Mouse (Mus musculus) activated CD4-positive, CD25-positive, alpha-beta regulatory T cell (primary cell): ENCODE data around the gene Trim72. TPM values are rescaled to one million over a fixed set of nuclear protein-coding genes. Genes with fewer than 3 reads are reported as not detected.

Experiments
- polyA plus RNA-seq, 2 experiments: library from polyadenylated mRNA; unstranded; fragments of 100-300 nt; shearing (Covaris generic); gene quantifications; one replicate each; pipeline ENCODE4 v1.2.1; 2017

The Trim72 gene
- polyA plus RNA-seq: under 1 TPM in 1 of 2 experiments, not detected in 1; 0.16 TPM

DNA sequence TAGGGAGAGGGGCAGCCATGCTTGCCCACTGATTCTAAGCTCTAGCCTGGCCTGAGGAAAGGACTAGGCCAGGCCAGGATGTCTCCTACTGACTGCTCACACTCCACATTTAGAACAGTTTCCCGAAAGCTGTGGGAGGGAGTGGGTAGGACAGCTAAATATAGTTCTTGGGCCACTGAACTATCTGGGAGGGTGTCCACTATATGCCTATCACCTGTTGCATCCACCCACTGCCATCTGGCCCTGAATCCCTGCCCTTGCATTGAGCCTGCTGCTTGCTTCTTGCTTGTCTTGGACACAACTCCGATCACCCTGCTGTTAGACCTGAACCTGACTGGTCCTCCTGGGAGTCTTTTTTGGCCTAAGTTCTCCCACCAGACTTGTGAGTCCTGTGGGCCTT is at the start of gene Trim72:
TSS of gene Trim72 (plus strand) at position 262 of the 400 bp plus-strand sequence.

GRCm38 (mm10) chr7:127967004-127967921 is 36.5 kb upstream of the Trim72 start, which contains the start of gene Fus:
Fus (plus strand) TSS chr7:127967457.

DNA sequence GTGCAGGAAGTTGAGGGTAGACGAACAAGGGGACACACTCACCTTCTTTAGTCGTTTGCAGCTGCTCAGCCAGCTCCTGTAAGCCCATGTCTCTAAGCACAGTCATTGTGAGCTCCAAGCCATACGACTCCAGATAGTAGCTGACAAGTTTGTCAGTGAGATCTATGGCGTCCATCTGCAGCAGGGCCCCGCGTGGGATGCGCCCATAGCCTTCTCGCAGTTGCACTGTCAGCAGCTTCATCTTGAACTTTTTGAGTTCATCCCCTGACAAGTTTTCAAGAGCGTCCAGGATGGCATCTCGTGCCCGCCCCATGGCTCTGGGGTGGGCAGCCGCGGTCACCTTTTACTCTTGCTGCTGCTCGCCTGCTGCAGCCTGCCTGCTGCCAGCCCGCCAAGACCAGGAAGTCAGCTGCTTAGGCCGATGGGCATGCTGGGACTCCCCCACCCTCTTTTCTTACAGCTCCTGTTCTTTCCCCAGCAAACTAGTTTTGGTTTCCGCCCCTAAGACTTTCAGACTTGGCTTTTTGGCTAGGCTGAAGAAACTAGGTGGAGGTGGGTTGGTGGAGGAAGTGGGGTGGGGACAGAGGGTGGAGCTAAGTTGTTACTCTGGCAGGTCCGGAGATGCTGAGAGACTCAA is 10.3 kb upstream of the Trim72 start, which contains the start of gene Pycard:
TSS of gene Pycard (minus strand) at position 527 of the 637 bp plus-strand sequence.

Other genes with a start within 250 kb of the Trim72 start
- 10 to 100 TPM; 22.3 to 32.9 TPM for gene Orai3, start 234.1 kb upstream of the Trim72 start, polyA plus RNA-seq
- 1 to 10 TPM; 4.1 to 4.4 TPM for gene Setd1a, start 227.3 kb upstream of the Trim72 start, polyA plus RNA-seq
- not detected for gene Gm49388, start 218.3 kb upstream of the Trim72 start, polyA plus RNA-seq
- gene Hsd3b7, start 203.3 kb upstream of the Trim72 start, polyA plus RNA-seq: 1 to 10 TPM; 1.5 to 6.4 TPM
- 100 to 1,000 TPM; 114 to 120 TPM for gene Stx4a, start 179.7 kb upstream of the Trim72 start, polyA plus RNA-seq
- gene Stx1b, start 179.4 kb upstream of the Trim72 start, polyA plus RNA-seq: not detected
- 10 to 100 TPM; 18.2 to 41.6 TPM for gene Zfp646, start 127.7 kb upstream of the Trim72 start, polyA plus RNA-seq
- gene Zfp668, start 127.1 kb upstream of the Trim72 start, polyA plus RNA-seq: 10 to 100 TPM; 17.6 to 20.2 TPM
- under 1 TPM in 1 of 2 experiments, not detected in 1; 0.30 TPM for gene Prss53, start 113.0 kb upstream of the Trim72 start, polyA plus RNA-seq
- not detected for gene Gm21974, start 108.5 kb upstream of the Trim72 start, polyA plus RNA-seq
- gene Vkorc1, start 108.3 kb upstream of the Trim72 start, polyA plus RNA-seq: 10 to 100 TPM; 19.6 to 26.5 TPM
- gene Bckdk, start 99.9 kb upstream of the Trim72 start, polyA plus RNA-seq: 10 to 100 TPM; 58.4 to 67.7 TPM
- gene Kat8, start 91.4 kb upstream of the Trim72 start, polyA plus RNA-seq: 10 to 100 TPM; 38.6 to 42.8 TPM
- gene Prss8, start 73.8 kb upstream of the Trim72 start, polyA plus RNA-seq: under 1 TPM in 1 of 2 experiments, not detected in 1; 0.23 TPM
- 1 to 10 TPM; 2.3 to 3.3 TPM for gene Prss36, start 57.2 kb upstream of the Trim72 start, polyA plus RNA-seq
- gene Fus, start 36.5 kb upstream of the Trim72 start, polyA plus RNA-seq: 100 to 1,000 TPM; 116 to 146 TPM
- gene Pycard, start 10.1 kb upstream of the Trim72 start, polyA plus RNA-seq: 100 to 1,000 TPM; 420 to 581 TPM
- gene Itgam, start 58.7 kb downstream of the Trim72 start, polyA plus RNA-seq: 1 to 10 TPM in 1 of 2 experiments, under 1 TPM in 1; 0.98 to 5.7 TPM
- under 1 TPM in 1 of 2 experiments, not detected in 1; 0.64 TPM for gene Gm49368, start 58.7 kb downstream of the Trim72 start, polyA plus RNA-seq
- 1 to 10 TPM in 1 of 2 experiments, not detected in 1; 1.1 TPM for gene Itgax, start 125.6 kb downstream of the Trim72 start, polyA plus RNA-seq
- gene Itgad, start 150.4 kb downstream of the Trim72 start, polyA plus RNA-seq: 1 to 10 TPM; 1.6 to 2.9 TPM
- gene Cox6a2, start 202.4 kb downstream of the Trim72 start, polyA plus RNA-seq: under 1 TPM in 1 of 2 experiments, not detected in 1; 0.24 TPM
- 10 to 100 TPM; 16.1 to 23.5 TPM for gene Armc5, start 233.4 kb downstream of the Trim72 start, polyA plus RNA-seq
- gene 9130023H24Rik, start 234.1 kb downstream of the Trim72 start, polyA plus RNA-seq: 1 to 10 TPM; 1.4 to 2.4 TPM
- under 1 TPM; 0.45 to 0.53 TPM for gene Tgfb1i1, start 242.9 kb downstream of the Trim72 start, polyA plus RNA-seq